Mouse (Mus musculus): ENCODE measurements around the gene Cmc2. TPM values are rescaled to one million over a fixed set of nuclear protein-coding genes. Genes with fewer than 3 reads are reported as not detected.

The Cmc2 gene
- polyA plus RNA-seq, 1 experiment from 2014 or later = 92.9 TPM

Other genes with a start within 250 kb of the Cmc2 start
- 6.4 and 7.3 TPM in 2 replicates for gene Cdyl2, start 188.5 kb downstream of the Cmc2 start, polyA plus RNA-seq (2015; fragmentation: Nextera tagmentation; extraction: Ambion mirVana)
- 44.7 and 44.8 TPM in 2 replicates for gene Cenpn, start 275 bp upstream of the Cmc2 start, polyA plus RNA-seq (2015; fragmentation: Nextera tagmentation; extraction: Ambion mirVana)
- 13.4 and 14.4 TPM in 2 replicates for gene Atmin, start 21.9 kb upstream of the Cmc2 start, polyA plus RNA-seq (2015; fragmentation: Nextera tagmentation; extraction: Ambion mirVana)
- 3.4 TPM in 2 replicates for gene 1700030J22Rik, start 57.5 kb upstream of the Cmc2 start, polyA plus RNA-seq (2015; fragmentation: Nextera tagmentation; extraction: Ambion mirVana)
- gene Gcsh, start 72.1 kb upstream of the Cmc2 start, polyA plus RNA-seq (2015; fragmentation: Nextera tagmentation; extraction: Ambion mirVana) = 92.2 and 95.9 TPM in 2 replicates
- gene Pkd1l2, start 161.0 kb upstream of the Cmc2 start, polyA plus RNA-seq (2015; fragmentation: Nextera tagmentation; extraction: Ambion mirVana) = not detected in 2 replicates
- 0.40 and 0.44 TPM in 2 replicates for gene Bco1, start 174.4 kb upstream of the Cmc2 start, polyA plus RNA-seq (2015; fragmentation: Nextera tagmentation; extraction: Ambion mirVana)
- 1.8 TPM in 2 replicates for gene Gan, start 236.7 kb upstream of the Cmc2 start, polyA plus RNA-seq (2015; fragmentation: Nextera tagmentation; extraction: Ambion mirVana)

Data from lung, embryonic 16.5 days (tissue).